Mouse (Mus musculus): ENCODE measurements at regions not wholly inside any gene's neighbourhood (a gene's known extent, or its start where the extent isn't known, plus 50 kb on each side); places are given as distances from the start of the nearest gene placed in this dataset.

DNA sequence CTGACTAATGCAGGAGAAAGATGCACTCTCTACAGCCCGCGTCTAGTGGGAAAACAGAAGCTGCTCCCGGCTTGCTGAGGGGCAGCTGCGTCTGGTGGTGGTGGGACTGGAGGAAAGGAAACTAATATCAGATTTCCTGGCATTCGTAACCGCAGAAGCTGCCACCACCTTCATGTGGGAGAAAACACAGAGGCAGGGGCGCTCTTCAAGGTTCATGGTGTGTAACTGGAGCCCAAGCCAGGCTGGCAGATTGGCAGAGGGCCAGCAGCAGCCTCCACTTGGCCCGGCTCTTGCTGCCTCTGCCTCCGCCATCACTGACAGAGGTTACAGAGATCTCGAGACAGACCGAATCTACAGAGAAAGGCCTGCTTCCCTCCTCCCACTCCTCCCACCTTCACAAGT lies 80.7 kb upstream of the Stt3b start:
- Histone ChIP-seq H3K27ac (ENCODE audit: low read length) (no peak overlapping the region), H3K36me3 (ENCODE audit: insufficient read depth, low read length) (no peaks in the 10 kb centered on the region), H3K9me3 (ENCODE audit: low read length) (no peaks in the 10 kb centered on the region), H3K27me3 (replicated peaks; ENCODE audit: insufficient read depth, low read length) (no peaks in the 10 kb centered on the region), H3K4me2 (replicated peaks; ENCODE audit: low read depth, low read length) (peak overlapping the region; percentile 38), H3K4me3 (ENCODE audit: low read depth, low read length) (no peak overlapping the region), H3K4me1 (ENCODE audit: insufficient read depth, low read depth, low read length) (no peaks in the 10 kb centered on the region; the same call in 1 of the 2 replicates), H3K9ac (replicated peaks; ENCODE audit: low read depth) (no peak overlapping the region)
- peak; percentile 49 for ATAC-seq
- WGBS: under 1% methylated on average over 11 of the region's 11 CpGs
- no peak for TF ChIP-seq CTCF (IDR thresholded peaks at IDR 0.05)
- TF ChIP-seq EP300 (IDR thresholded peaks at IDR 0.05): no peak
- peak; percentile 62 for DNase-seq (ENCODE audit: low spot score)

DNA sequence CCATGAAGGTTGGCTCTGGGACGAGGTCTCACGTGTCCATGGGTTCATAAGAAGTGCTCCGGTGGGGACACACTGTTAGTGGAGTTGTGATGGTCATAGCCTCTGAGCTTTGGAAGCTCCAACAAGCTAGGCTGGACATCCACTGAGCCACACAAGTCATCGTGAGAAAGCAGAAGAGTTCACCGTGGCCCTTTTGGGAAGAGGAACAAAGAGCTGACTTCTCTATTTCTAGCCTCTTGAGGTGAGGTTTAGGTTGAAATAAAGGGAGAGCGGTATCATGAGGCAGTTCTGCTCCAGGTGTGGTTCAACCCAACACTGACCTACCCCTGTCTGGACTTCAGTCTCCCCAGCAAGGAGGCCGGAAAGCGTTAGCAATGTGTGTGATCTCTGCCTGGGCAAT lies 85.3 kb upstream of the Stt3b start:
- H3K4me2 ChIP-seq (replicated peaks; ENCODE audit: low read depth, low read length): no peak overlapping the region
- no peaks in the 10 kb centered on the region for H3K9me3 ChIP-seq (ENCODE audit: low read length)
- no peak for ATAC-seq
- no peaks in the 10 kb centered on the region; the same call in 1 of the 2 replicates for H3K4me1 ChIP-seq (ENCODE audit: insufficient read depth, low read depth, low read length)
- no peak for TF ChIP-seq CTCF (IDR thresholded peaks at IDR 0.05)
- TF ChIP-seq EP300 (IDR thresholded peaks at IDR 0.05): no peak
- no peaks in the 10 kb centered on the region for H3K36me3 ChIP-seq (ENCODE audit: insufficient read depth, low read length)
- WGBS: 95% methylated on average over 8 of the region's 8 CpGs
- H3K27ac ChIP-seq (ENCODE audit: low read length): no peak overlapping the region
- no peak for DNase-seq (ENCODE audit: low spot score)
- no peaks in the 10 kb centered on the region for H3K27me3 ChIP-seq (replicated peaks; ENCODE audit: insufficient read depth, low read length)
- no peak overlapping the region for H3K9ac ChIP-seq (replicated peaks; ENCODE audit: low read depth)
- no peak overlapping the region for H3K4me3 ChIP-seq (ENCODE audit: low read depth, low read length)

DNA sequence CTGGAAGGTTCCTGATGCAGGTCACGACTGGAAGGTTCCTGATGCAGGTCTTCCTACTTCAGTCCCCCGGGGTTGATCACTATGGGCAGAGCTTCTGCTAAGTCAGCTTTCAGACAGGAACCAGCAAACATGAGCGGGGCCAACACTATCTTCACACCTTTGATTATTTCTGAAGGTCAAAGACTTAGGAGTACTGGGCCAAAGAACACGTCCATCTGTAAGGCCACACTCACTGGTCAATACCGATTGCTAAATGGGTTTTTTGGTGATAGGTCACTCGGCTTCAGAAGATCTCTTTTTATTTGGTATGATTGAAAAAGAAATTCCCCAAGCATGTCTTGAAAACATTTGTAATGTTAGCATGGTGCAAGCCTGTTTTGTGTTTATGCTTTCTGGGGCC lies 90.2 kb upstream of the Stt3b start:
- TF ChIP-seq CTCF (IDR thresholded peaks at IDR 0.05) (no peak), EP300 (IDR thresholded peaks at IDR 0.05) (no peak)
- Histone ChIP-seq H3K4me1 (ENCODE audit: insufficient read depth, low read depth, low read length) (no peaks in the 10 kb centered on the region), H3K9me3 (ENCODE audit: low read length) (no peaks in the 10 kb centered on the region)

DNA sequence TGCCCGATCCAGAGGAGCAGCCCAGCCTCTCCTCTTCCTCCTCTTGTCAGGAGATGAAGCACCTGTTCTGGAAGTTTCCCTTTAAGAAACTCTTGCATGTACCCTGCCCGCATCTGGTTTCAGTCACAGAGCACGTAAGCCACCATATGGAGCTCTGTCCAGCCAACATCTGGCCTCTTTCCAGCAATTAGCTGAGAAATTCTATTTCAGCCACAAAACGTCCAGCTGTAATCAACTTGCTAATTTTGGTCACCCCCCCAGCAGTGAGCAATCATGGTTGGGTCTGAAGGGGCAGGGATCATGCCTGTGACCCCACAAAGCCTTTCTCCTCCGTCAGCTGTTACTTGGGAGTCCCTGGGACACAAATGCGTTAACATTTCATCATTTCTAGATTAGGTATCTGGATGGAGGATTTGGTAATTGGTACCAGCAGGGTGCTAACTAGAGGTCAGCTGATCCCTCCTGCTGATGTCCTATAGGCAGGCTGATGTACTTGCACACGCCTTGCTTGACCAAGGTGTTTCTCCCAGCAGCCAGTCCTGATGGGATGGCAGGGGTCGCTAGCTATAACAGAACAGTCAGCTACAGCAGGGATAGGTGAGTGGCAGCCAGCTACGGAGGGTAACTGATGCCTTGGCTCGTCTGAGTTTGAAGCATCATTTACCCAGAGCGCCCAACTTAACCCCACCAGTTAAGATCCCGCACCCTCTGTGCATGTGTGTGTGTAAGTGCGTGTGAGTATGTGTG lies 91.4 kb upstream of the Stt3b start:
- H3K9me3 ChIP-seq (ENCODE audit: low read length): no peaks in the 10 kb centered on the region
- no peak overlapping the region for H3K9ac ChIP-seq (replicated peaks; ENCODE audit: low read depth)
- no peak overlapping the region for H3K27ac ChIP-seq (ENCODE audit: low read length)
- no peaks in the 10 kb centered on the region for H3K4me1 ChIP-seq (ENCODE audit: insufficient read depth, low read depth, low read length)
- H3K36me3 ChIP-seq (ENCODE audit: insufficient read depth, low read length): no peaks in the 10 kb centered on the region
- peak; percentile 65; the same call in 1 of the 2 replicates for TF ChIP-seq EP300 (IDR thresholded peaks at IDR 0.05)
- TF ChIP-seq CTCF (IDR thresholded peaks at IDR 0.05): no peak
- no peak overlapping the region for H3K4me2 ChIP-seq (replicated peaks; ENCODE audit: low read depth, low read length)
- ATAC-seq (peak; percentile 85), DNase-seq (ENCODE audit: low spot score) (peak; percentile 83)
- no peak overlapping the region for H3K4me3 ChIP-seq (ENCODE audit: low read depth, low read length)
- no peaks in the 10 kb centered on the region for H3K27me3 ChIP-seq (replicated peaks; ENCODE audit: insufficient read depth, low read length)
- WGBS: 65% methylated on average over 13 of the region's 13 CpGs

More for the DNA sequence above, 90.2 kb upstream of the Stt3b start:
- ATAC-seq (no peak), DNase-seq (ENCODE audit: low spot score) (no peak)
- H3K4me2 ChIP-seq (replicated peaks; ENCODE audit: low read depth, low read length): no peak overlapping the region
- H3K27me3 ChIP-seq (replicated peaks; ENCODE audit: insufficient read depth, low read length): no peaks in the 10 kb centered on the region
- no peaks in the 10 kb centered on the region for H3K36me3 ChIP-seq (ENCODE audit: insufficient read depth, low read length)
- no peak overlapping the region for H3K27ac ChIP-seq (ENCODE audit: low read length)
- H3K9ac ChIP-seq (replicated peaks; ENCODE audit: low read depth): no peak overlapping the region
- WGBS: 89% methylated on average over 6 of the region's 6 CpGs
- no peak overlapping the region for H3K4me3 ChIP-seq (ENCODE audit: low read depth, low read length)

DNA sequence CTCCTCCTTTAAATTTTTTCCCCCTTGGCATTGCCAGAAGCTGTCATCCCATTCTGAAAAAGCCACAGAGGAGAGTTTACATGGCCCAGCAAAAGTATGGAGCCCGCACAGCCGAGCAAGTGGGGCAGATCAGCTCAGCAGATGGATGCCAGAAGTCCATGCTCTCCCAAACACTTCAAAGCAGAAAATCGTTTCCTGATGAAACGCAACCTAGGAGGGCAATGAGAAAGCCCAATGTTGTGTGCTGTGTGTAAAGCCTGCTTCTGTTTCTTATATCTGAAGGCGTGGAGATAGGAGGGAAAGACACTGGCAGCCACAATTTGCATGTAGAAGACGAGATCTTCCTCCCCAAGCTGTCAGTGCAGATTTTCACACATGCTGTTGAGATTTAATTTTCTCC lies 92.4 kb upstream of the Stt3b start:
- ATAC-seq: no peak
- H3K27ac ChIP-seq (ENCODE audit: low read length): no peak overlapping the region
- H3K4me3 ChIP-seq (ENCODE audit: low read depth, low read length): no peak overlapping the region
- no peak overlapping the region for H3K9ac ChIP-seq (replicated peaks; ENCODE audit: low read depth)
- no peaks in the 10 kb centered on the region for H3K27me3 ChIP-seq (replicated peaks; ENCODE audit: insufficient read depth, low read length)
- WGBS: 74% methylated on average over 6 of the region's 6 CpGs
- TF ChIP-seq CTCF (IDR thresholded peaks at IDR 0.05) (no peak), EP300 (IDR thresholded peaks at IDR 0.05) (no peak)
- no peaks in the 10 kb centered on the region for H3K4me1 ChIP-seq (ENCODE audit: insufficient read depth, low read depth, low read length)
- H3K9me3 ChIP-seq (ENCODE audit: low read length): no peaks in the 10 kb centered on the region
- no peak overlapping the region for H3K4me2 ChIP-seq (replicated peaks; ENCODE audit: low read depth, low read length)
- no peaks in the 10 kb centered on the region for H3K36me3 ChIP-seq (ENCODE audit: insufficient read depth, low read length)
- no peak for DNase-seq (ENCODE audit: low spot score)

DNA sequence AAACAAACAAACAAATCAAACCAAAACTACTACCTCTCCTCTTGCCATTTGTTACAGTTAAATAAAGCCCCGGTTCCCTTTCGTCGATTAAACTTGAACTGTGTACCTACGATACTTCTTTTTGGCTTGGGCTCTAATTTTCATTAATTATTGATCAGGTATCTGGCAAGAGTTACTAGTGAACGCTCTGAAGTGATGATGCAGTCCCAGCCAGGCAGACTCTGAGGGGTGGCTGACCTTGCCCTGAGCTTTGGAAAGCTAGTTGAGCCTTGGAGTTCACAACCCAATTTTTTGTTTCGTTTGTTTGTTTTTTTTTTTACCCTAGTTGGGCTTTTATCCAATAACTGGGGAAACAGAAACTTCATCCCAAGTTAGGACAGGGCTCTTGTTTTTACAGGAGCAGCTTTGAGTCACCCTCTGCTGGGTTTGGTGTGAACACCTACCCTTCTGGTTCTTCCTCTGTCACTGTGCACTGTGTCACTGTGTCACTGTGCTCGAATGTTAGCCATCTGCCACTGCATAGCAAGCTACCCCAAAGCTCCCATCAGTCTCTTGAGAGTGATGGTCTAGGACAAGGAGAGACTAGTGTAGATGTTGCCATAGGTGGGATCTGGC lies 93.2 kb upstream of the Stt3b start:
- no peak for TF ChIP-seq EP300 (IDR thresholded peaks at IDR 0.05)
- TF ChIP-seq CTCF (IDR thresholded peaks at IDR 0.05): no peak
- WGBS: 74% methylated on average over 7 of the region's 7 CpGs

More for the DNA sequence above, 93.2 kb upstream of the Stt3b start:
- H3K4me1 ChIP-seq (ENCODE audit: insufficient read depth, low read depth, low read length): no peaks in the 10 kb centered on the region
- no peaks in the 10 kb centered on the region for H3K36me3 ChIP-seq (ENCODE audit: insufficient read depth, low read length)
- H3K27me3 ChIP-seq (replicated peaks; ENCODE audit: insufficient read depth, low read length): no peaks in the 10 kb centered on the region
- H3K9me3 ChIP-seq (ENCODE audit: low read length): no peaks in the 10 kb centered on the region
- no peak overlapping the region for H3K4me2 ChIP-seq (replicated peaks; ENCODE audit: low read depth, low read length)
- no peak overlapping the region for H3K4me3 ChIP-seq (ENCODE audit: low read depth, low read length)
- ATAC-seq (no peak), DNase-seq (ENCODE audit: low spot score) (no peak)
- no peak overlapping the region for H3K9ac ChIP-seq (replicated peaks; ENCODE audit: low read depth)
- H3K27ac ChIP-seq (ENCODE audit: low read length): no peak overlapping the region

Data from lung, postnatal 0 days (tissue).